Mouse (Mus musculus) right cerebral cortex, postnatal 14 days (tissue): ENCODE measurements around the gene Def6.

Source experiments
- DNase-seq: peaks from one replicate; pipeline ENCODE4 v3.0.0; 2022

The Def6 gene

DNA sequence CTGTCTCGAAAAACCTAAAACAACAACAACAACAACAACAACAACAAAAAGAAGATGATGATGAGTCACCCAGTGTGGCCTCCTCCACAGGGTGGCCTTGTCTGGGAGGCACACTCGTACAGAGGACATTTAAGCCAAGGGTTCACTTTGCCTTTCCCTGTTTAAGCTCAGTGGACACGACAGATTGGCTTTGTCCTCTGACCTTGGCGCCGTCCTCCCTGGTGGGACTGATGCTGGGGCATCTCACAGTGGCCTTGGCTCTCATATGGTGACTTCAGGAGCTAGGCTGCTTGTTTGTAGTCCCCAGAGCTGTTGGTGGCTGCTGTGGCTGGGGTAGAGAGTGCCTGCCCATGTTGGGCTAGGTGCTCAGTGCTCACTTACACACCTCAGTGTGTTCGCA is 36.6 kb downstream of the Def6 start:
- no peak for DNase-seq

DNA sequence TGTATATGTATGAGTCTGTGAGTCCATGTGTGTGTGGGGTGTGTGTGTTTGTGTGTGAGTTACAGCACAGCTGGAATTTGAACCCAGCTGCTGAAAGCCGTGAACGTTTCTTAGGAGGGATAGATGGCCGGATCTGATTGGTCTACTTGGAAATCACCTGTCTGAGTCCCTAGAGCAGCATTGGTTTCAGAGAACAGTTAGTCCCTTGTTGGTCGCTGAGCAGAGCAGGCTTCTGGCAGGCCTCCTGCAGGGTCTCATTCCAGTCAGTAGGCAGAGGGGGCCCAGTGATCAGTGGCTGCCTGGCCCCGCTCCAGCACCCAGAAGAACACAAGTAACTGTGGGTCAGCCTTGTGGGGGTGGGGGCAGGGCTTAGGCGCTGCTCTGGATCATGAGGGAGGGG is 37.1 kb downstream of the Def6 start:
- DNase-seq, result peak; percentile 56

DNA sequence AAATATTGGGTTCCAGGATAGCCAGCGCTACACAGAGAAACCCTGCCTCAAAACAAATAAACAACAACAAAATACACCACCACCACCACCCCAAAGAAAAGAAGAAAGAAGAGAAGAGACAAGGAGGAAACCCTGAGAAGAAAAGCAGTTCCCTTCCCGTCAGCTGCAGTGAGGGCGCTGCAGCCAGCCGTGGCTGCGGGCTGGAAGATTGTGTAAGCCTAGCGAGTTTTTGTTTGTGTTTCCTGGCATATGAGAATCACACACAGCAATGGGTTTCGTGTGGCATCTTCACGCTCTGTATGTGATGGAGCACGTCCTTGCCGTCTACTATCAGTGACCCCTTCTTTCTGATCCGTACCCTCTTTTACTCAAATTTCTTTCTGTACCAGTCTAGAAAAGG is 39.1 kb downstream of the Def6 start:
- no peak for DNase-seq

DNA sequence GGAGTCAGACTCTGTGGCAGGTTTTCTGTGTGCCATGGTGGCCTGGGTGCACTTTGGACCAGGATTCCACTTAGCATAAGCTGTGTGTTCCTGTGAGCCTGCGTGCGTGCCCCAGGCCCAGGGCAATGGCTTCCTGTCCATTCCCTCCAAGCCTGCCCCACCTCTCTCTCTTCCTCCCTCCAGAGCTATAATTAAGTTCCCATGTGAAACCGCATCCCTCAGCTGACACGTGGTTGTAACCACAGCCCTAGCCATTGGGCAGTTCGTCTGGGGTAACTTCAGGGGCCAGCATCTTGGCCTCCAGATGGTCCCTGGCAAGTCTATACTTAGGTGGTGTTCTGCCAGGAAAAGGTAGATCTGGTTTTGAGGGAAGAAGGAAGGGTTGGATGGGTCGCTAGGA is 40.0 kb downstream of the Def6 start:
- no peak for DNase-seq

DNA sequence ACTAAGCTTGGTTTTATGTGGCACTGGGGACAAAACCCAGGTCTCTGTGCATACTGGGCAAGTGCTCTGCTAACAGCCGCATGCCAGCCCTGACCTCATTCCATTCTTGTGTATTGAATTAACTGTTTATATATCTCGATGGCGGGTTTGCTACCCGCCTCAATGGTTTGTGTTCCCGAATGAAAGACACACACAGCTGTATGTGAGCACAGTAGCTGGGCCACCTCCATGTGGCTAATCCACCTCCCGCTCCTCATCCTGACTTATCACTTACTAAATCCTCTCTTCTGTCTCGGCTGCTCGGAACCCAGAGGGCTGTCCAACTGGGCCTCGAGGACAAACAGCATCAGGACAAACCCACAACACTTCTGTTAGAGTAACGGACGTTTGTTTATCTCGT is 41.5 kb downstream of the Def6 start:
- DNase-seq, result no peak

DNA sequence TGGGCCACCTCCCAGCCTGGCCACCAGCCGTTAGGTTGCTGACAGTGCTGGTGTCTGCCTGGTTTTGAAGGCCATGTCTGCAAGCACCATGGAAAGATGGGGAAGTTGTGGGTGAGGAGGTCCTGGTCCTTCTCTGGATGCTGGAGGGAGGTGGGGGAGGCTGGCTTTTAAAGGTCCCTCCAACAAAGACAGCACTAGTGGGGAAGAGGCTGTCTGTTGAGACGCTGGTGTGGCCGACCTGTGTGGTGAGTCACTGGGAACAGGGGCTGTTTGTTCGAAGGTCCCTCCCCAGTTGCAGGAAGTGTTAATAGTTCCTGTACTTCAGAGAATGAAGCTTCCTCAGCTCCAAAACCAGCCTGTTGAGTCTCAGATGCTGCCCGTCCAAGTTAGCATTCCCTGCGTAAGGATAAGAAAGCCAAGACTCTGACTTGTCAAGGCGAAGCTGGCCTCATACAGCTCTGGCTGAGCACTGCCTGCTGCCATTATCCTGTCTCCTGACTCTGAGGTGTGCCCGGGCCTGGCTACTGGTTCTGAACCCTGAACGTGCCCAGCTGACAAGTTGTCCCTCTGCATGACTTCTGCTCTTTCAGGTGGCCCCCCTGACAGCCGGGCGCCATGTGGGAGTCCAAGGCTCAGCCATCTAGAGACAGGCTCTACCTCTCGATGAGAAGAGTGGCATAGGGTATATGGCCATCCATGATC is 44.2 kb downstream of the Def6 start:
- no peak for DNase-seq

DNA sequence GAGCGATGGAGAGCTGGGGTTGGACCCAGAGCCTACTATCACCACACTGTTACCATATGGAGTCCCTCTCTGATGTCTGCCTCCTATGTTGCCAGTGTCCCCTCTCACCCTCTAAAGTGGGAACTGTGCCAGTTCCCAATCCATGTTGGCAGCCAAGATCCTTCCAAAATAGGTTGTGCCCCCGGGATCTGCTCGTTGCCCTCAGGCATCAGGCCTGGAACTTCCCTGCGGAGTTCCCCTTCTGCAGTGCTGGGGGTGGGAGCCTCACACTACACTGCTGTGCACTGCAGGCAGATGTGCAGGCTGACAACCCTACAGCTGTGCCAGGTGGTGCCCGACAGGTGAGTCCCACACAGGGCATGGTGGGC is 44.7 kb downstream of the Def6 start:
- DNase-seq, result no peak

DNA sequence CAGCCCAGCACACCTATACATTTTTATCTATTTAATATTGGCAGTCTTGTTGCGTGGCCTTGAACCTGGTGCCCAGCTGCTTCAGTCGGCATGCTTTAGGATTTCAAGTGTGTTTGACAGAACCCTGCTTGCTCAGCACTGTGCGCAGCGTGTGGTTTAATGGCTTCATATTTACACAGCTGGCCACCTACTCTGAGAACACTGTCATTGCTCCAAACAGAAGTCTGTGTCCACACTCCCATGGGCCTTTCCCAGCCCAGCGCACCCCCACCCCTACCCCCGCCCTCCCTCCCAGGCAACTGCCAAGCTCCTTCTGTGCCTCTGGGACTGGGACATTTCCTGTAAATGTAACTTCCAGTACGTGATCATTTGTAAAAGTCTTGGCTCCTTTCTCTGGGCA is 45.6 kb downstream of the Def6 start:
- DNase-seq, result no peak

DNA sequence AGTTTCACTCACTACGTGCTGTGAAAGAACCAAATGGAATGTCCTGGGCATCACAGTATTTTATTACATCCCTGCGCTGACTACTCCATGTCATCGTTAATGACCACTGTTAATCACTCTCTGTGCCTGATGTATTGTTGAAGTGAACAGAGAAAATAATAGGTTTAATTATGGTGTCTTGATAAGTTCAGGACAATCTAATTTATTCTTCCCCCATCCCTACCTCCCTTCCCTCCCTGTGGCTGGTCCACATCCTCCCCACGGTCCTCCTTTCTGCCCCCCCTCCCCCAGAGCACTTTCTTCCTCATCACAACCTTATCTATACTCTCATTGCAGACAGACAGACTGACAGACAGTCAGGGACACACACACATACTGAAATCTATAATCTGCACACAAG is 47.2 kb downstream of the Def6 start:
- DNase-seq, result no peak

DNA sequence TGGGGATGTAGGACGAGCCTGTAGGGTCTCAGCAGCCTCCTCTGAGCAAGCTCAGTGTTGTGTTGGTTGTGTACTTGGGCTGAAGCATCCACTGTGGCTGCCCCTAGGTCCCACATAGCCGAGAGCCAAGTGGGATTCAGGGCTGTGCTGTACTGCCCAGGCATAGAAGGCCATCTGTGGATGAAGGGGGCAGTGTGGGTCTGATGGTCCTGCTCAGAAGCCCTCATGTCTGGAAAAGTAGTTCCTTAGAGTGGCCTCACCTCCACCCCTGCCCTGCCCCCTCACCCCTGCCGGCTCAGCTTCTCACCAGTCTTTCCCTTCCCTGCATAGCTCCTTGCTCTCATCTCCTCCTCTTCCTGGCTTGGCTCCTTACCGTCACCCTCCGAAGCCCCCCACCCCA is 48.1 kb downstream of the Def6 start:
- no peak for DNase-seq

DNA sequence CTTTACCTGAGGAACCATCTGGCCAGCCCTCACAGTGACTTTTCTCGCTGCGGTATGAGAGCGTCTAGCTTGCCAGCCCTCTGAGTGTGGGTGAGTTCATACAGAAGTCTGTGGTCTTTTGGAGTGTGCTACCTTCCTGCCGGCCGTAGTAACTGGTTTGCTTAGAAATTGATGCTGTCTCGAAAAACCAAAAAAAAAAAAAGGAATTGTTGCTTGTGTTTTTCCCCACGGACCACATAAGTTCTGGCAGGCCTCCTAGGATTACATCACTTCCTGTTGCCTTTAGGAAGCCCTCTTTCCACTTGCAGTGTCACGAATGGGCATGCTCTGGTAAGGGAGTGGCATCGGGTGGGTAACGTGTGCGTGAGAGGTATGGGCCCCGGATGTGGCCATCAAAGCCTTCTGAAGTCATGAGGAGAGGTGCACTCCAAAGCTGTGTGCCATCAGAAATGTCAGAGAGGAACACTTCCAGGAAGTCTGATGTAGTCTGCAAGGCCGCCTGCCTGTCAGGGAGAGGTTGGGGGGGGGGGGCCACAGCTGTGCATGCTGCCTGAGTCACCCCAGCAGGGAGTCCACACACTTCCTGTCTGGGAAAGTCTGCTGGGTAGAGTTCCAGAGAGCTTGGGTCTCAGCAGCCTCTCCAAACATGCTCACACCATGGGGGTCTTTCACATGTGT is 49.2 kb downstream of the Def6 start:
- no peak for DNase-seq

DNA sequence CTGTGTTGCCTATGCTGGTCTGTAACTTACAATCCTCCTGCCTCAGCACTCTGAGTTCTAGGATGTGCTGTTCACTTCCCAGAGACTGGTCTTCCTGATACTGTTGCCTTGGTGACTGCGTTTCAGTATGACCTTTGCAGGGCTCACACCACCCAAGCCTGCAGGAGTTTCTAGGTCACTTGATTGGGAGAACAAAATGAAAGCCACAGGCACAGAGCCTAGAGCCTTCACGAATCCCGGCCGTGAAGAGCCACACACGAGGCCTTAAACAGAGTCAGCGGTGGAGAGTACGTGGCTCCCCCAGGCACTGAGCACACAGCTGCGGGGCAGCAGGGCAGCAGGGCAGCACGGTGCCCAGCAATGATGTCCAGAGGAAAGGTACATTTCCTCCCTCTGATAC is 50.7 kb downstream of the Def6 start:
- no peak for DNase-seq

DNA sequence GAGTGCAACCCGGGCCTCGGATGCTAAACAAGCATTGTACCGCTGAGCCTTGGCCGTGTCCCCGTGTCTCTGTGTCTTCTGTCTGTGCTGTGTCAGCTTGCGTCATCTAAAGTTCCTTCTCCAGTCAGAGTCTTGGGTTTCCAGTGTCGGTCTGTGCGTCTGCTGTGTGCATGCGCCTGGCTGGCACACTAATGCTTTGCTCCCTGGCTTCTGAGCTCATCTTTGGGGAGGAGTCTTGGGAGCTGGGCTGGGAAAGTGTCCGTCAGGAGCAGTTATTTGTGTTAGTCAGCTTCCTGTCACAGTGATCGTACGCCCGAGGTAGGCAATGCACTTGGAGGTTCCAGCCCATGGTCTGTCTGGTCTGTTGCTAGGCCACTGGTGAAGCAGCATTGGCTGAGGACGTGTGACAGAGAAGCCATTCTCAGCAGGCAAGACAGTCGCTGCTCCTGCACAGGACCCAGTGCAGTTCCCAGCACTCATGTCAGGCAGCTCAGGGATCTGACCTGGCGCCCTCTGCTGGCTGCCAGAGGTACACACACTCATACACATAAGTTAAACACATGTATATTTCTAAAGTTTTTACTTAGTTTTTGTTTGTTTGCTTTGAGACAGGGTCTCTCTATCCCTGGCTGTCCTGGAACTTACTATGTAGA is 52.4 kb downstream of the Def6 start:
- no peak for DNase-seq

DNA sequence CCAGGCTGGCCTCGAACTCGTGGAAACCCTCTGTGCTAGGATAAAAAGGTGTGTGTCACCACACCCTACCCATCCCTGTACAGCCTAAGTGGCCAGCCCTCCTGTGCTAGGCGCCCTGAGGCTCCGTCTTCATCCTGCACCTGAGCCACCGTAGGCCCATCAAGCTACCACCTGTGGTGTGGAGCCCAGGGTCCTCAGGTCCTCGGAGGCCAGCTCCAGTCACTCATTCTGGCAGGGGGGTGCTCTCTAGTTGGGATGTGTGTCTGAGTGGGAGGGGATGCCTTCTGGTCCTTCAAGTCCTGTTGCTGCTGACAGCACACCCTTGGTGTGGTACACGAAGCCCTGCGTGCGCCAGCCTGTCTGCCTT is 52.9 kb downstream of the Def6 start:
- DNase-seq, result no peak

DNA sequence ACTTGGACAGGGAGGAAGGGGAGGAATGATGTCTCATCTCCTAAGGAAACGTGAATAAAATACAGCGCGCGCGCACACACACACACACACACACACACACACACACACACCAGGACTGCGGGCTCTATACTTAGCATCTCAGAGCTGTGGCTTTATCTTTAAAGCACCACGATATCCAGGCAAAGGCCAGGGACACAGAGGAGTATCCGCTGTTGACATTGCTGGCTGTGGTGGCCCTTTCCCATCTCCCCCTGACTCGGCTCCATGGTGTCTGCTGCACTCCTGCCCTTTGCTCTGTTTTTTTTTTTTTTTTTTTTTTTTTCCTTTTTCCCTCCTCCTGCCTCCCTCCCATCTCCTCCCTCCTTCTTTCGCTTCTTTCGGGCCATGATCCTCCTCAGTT is 54.2 kb downstream of the Def6 start:
- DNase-seq, result no peak

DNA sequence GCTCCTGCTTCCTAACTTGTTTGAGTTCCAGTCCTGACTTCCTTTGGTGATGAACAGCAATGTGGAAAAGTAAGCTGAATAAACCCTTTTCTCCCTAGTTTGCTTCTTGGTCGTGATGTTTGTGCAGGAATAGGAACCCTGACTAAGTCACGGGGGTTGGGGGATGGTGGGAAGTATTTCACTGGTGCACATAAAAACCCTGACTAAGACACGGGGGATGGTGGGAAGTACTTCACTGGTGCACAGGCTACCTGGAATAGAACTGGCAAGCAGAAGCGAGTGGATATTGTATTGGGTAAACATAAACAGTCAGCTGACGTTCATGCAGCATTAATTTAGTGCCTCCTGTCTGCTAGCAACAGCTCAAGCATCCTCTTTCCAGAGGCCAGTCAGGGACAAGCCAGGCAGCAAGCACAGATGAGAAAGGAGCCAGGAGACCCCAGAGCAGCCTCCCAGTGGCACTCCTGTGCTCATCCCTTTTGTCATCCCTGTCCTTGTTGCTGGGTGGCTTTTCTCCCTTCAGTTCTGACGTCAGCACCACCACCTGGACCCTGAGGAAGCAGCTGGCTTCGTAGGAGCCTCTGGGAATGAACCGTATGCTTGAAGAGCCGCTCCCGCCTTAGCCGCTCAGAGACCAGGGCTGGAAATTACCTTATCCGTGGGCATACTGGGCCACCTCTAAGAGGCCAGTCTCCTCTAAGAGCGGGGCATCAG is 55.8 kb downstream of the Def6 start:
- DNase-seq, result peak; percentile 31

DNA sequence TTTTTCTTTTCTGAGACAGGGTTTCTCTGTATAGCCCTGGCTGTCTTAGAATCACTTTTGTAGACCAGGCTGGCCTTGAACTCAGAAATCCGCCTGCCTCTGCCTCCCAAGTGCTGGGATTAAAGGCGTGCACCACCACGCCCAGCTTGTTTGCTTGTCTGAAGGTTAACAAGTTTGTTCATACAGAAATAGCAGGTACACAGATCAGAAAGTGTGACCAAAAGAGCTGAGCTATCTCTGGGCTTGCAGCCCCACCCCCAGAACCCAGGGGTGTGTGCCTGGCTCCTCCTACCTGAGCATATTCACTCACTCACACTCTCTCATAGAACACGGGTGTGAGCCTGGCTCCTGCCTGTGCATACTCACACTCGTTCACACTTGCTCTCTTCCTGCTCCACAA is 59.7 kb downstream of the Def6 start:
- DNase-seq, result no peak

DNA sequence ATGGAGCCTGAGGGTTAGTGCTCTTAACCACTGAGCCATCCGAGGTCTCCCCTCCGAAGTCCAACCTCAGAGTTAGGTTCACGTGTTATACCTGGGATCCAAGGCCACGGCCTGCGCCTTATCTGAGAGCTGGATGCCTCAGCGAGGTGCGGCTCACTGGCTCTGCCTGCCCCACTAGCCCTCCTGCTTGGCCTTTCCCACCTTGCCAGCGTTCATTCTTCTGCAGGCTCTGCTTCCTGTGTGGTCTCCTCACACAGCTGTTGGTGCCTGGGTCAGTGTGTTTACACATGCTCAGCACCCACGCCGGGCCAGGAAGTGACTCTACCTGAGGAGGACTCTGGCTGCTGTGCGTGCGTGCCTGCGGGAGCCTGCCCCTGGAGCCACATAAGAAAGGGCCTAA is 62.6 kb downstream of the Def6 start:
- DNase-seq, result no peak

DNA sequence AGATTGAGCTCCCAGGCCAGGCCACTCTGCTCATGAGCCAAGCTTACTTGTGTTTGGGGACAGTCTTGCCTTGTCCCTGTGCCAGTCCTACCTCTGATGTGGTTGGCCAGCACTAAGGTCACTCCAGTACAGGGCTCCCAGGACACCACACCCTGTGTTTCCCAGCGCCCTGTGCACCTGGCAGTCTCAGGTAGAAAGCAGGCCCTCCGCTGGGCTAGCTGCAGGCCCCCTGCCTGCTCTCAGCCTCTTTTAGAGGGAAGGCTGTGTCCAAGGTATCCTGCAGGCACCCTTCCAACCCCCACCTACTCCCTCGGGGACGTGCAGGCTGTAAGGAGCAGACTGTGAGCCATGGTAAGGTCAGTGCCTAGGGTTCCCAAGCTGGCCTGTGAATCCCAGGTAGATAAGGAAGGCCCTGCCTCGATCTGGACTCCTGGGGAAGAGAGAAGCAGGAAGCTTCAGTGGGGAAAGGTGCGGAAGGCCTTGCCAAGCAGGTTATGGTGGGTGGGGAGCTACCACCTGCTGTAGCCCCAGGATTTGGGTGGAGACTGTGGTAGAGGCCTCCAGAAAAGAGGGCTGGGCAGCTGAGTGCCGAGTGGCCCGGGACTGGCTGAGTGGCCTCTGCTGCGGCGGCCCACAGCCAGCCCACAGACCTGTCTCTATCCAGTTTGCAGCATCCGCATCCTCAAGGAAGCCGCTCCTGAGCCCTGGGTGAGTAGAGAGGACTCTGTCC is 64.1 kb downstream of the Def6 start:
- DNase-seq, result no peak

DNA sequence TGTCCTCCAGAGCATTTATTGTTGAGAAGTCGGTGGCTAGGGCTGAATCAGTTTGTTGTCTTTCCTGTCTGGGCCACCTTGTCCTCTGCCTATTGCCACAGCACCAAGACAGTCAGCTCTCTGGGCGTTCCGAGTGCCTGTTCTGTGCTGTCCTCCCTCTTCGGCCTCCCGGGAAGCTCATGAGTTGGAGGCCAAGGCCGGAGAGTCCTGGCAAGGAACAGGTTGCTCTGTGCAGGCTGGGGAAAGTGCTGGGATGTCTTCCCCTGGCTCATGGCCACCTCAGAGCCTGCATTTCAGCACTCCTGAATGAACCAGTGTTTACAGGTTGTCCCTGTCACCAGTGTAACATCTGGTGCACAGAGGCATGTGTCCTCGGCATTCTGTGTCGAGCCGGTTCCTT is 64.7 kb downstream of the Def6 start:
- DNase-seq, result no peak

DNA sequence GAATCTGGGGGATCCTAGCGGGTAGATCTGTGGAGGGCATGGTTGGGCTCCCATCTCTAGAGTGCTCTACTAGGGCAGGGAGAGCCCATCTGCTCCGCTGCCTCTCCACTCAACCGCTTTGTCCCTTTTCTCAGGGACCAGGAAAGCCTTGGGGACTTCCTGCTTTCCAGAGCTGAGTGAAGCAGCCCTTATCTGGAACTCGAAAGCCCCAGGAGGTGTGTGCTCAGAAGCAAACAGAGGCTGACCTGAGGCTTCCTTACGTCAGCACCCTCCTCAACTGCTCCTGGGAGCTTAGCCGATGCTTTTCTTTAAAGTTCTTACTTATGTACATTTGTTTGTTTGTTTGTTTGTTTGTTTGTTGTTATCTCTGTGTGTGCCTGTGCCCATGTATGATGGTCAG is 65.3 kb downstream of the Def6 start:
- DNase-seq, result no peak

DNA sequence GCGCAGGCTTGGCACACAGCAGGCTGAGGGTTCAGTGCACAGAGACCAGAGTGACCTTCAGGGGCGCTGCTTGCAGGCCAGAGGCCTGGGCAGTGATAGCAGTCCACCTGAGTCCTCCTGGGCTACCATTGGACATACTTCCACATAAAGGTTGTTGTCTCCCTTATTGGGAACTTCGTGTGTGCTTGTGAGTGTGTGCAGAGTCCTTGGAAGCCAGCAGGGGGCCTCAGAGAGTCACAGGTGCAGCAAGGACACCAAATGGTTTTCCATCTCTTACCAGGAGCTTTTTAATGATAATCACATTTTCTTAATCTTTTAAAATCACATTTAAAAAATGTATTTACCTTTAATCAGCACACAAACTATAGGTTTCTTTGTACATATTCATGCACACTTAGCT is 67.2 kb downstream of the Def6 start:
- DNase-seq, result no peak

DNA sequence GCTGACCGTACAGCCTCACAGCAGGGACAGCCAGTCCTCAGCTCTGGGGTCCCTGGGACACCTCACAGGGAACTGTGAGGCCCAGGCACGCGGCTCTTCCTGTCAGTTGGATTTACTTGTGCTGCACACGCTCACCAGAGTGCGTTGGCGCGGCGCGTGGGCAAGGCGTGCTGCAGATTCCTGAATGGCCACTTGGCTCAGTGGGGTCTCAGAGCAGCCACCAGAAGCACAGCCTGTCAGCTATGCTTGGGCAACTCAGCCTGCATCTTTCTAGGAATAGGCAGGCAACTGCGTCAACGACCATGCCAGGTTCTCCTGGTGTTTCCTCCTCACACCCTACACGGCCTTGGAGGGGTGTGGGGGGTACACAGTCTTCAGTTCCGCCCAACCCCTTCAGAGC is 69.6 kb downstream of the Def6 start:
- no peak for DNase-seq
